In the genomic region with DNA sequence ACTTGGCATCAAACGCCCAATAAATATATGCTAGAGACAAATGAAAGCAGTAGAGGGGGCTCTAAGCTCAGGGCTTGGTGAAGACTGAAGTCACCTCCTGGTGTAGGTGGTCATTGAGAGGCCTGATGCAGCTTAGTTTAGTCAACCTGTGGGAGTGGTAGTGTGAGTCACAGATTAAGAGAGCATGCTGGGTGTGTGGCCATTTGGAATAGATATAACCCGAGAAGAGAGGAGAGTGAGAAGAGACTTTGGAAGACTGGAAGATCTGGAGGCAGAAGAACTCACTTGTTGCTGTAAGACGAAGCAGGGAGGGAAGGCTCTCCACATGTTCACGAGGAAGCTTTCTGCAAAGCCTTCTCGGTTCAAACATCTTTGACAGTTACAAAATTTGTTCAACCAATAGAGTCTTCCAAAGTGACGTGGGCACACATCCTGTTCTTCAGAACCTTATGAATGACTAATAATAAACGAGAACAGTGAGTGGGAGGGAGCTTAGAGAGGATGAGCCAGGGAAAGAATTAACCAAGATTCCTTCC, we compare ENCODE assay signal across 11 mouse cellular contexts.
DNase-seq lines count a peak whose midpoint lies in the region; ATAC-seq and TF ChIP-seq lines count a peak whose summit lies in the region.
"Had no signal": no experiment of that assay in that cellular context is flagged by ENCODE, and none has a peak within 500 bp of the region (broad histone marks: within the 10 kb centered on the region; RNA-seq: fewer than 3 reads in every experiment).

No protein-coding gene starts in this region.

- ATAC-seq in intestine, postnatal 0 days: no peak
- no peak for ATAC-seq in intestine, embryonic 16.5 days
- peak; percentile 85 for ATAC-seq in inflammation-experienced regulatory T-cells, adult 6 months
- no peak for ATAC-seq in forebrain, postnatal 0 days

- no peak overlapping the region for H3K4me2 ChIP-seq in intestine, postnatal 0 days (replicated peaks; ENCODE audit: low read depth)
- H3K4me2 ChIP-seq in intestine, embryonic 16.5 days (ENCODE audit: low read depth, low read length): no peak overlapping the region
- no peak overlapping the region for H3K4me2 ChIP-seq in forebrain, postnatal 0 days (ENCODE audit: low read depth)
- H3K4me2 ChIP-seq: neural tube, embryonic 13.5 days had no signal

- WGBS in intestine, postnatal 0 days: 76% methylated on average over 7 of the region's 7 CpGs
- WGBS in intestine, embryonic 16.5 days: 71% methylated on average over 7 of the region's 7 CpGs
- 87% methylated on average over 7 of the region's 7 CpGs for WGBS in thymus, adult 2 months
- 74% methylated on average over 7 of the region's 7 CpGs for WGBS in forebrain, postnatal 0 days

- no peak overlapping the region for H3K27ac ChIP-seq in intestine, postnatal 0 days (ENCODE audit: low read depth, low read length)
- no peak overlapping the region for H3K27ac ChIP-seq in intestine, embryonic 16.5 days (ENCODE audit: low read length)
- no peak overlapping the region for H3K27ac ChIP-seq in thymus, adult 2 months (ENCODE audit: control insufficient read depth, insufficient read depth, low read length)
- no peak overlapping the region for H3K27ac ChIP-seq in forebrain, postnatal 0 days (ENCODE audit: low read depth, low read length)
- H3K27ac ChIP-seq: neural tube, embryonic 13.5 days had no signal

- H3K9me3 ChIP-seq in intestine, postnatal 0 days (ENCODE audit: control insufficient read depth): no peaks in the 10 kb centered on the region
- H3K9me3 ChIP-seq in intestine, embryonic 16.5 days (ENCODE audit: control insufficient read depth, low read length): no peaks in the 10 kb centered on the region
- H3K9me3 ChIP-seq in forebrain, postnatal 0 days (ENCODE audit: low read length): no peaks in the 10 kb centered on the region
- H3K9me3 ChIP-seq: neural tube, embryonic 13.5 days had no signal

- H3K36me3 ChIP-seq in intestine, postnatal 0 days (ENCODE audit: control insufficient read depth, insufficient read depth): peaks cover 2% of the 10 kb centered on the region; the same call in 1 of the 2 replicates
- H3K36me3 ChIP-seq in intestine, embryonic 16.5 days (ENCODE audit: control insufficient read depth, insufficient read depth, low read length): 0 out of 2 replicates have a peak, but pooled peaks cover under 1% of the 10 kb centered on the region
- H3K36me3 ChIP-seq in thymus, adult 2 months (ENCODE audit: control insufficient read depth, insufficient read depth, low read length): peaks cover 2% of the 10 kb centered on the region; the same call in 1 of the 2 replicates
- H3K36me3 ChIP-seq in forebrain, postnatal 0 days (ENCODE audit: insufficient read depth): no peaks in the 10 kb centered on the region
- H3K36me3 ChIP-seq: neural tube, embryonic 13.5 days had no signal

- peak; percentile 19 for DNase-seq in thymus, adult 2 months
- no peak for DNase-seq in thymus, postnatal 25 days
- DNase-seq in embryo, embryonic 10.5 days (ENCODE audit: low spot score): no peak
- DNase-seq in forebrain, postnatal 0 days: no peak
- no peak for DNase-seq in adrenal gland, postnatal 14 days
- DNase-seq: cerebellum, adult 11-12 months had no signal

- no peak overlapping the region for H3K4me3 ChIP-seq in intestine, postnatal 0 days (ENCODE audit: low read depth, low read length)
- no peak overlapping the region for H3K4me3 ChIP-seq in intestine, embryonic 16.5 days (ENCODE audit: low read length)
- H3K4me3 ChIP-seq in thymus, adult 2 months (ENCODE audit: control insufficient read depth, insufficient read depth, low read length): no peak overlapping the region
- H3K4me3 ChIP-seq in forebrain, postnatal 0 days (ENCODE audit: low read depth, low read length): no peak overlapping the region
- H3K4me3 ChIP-seq: erythroblast, embryonic 14.5 days; neural tube, embryonic 13.5 days had no signal

- no peak overlapping the region for H3K9ac ChIP-seq in intestine, postnatal 0 days (ENCODE audit: low read depth, low read length)
- no peak overlapping the region for H3K9ac ChIP-seq in intestine, embryonic 16.5 days (ENCODE audit: low read depth, low read length)
- H3K9ac ChIP-seq in forebrain, postnatal 0 days: no peak overlapping the region
- H3K9ac ChIP-seq: neural tube, embryonic 13.5 days had no signal

- TF ChIP-seq POLR2A in thymus, adult 2 months (IDR thresholded peaks at IDR 0.05; ENCODE audit: control insufficient read depth, extremely low read depth, insufficient read depth, low read length, poor library complexity): no peak

- H3K27me3 ChIP-seq in intestine, postnatal 0 days (replicated peaks; ENCODE audit: control insufficient read depth, insufficient read depth, low read length): no peaks in the 10 kb centered on the region
- no peaks in the 10 kb centered on the region for H3K27me3 ChIP-seq in intestine, embryonic 16.5 days (replicated peaks; ENCODE audit: control insufficient read depth, insufficient read depth, low read length)
- no peaks in the 10 kb centered on the region for H3K27me3 ChIP-seq in thymus, adult 2 months (ENCODE audit: control insufficient read depth, insufficient read depth, low read length)
- no peaks in the 10 kb centered on the region for H3K27me3 ChIP-seq in forebrain, postnatal 0 days (ENCODE audit: insufficient read depth, low read length)
- H3K27me3 ChIP-seq: neural tube, embryonic 13.5 days had no signal

- H3K4me1 ChIP-seq in intestine, postnatal 0 days (replicated peaks; ENCODE audit: control insufficient read depth, insufficient read depth, low read length): no peaks in the 10 kb centered on the region
- no peaks in the 10 kb centered on the region for H3K4me1 ChIP-seq in intestine, embryonic 16.5 days (ENCODE audit: control insufficient read depth, insufficient read depth, low read length)
- H3K4me1 ChIP-seq in thymus, adult 2 months (replicated peaks; ENCODE audit: control insufficient read depth, insufficient read depth, low read length): no peaks in the 10 kb centered on the region
- H3K4me1 ChIP-seq in forebrain, postnatal 0 days (ENCODE audit: insufficient read depth): no peaks in the 10 kb centered on the region
- H3K4me1 ChIP-seq: neural tube, embryonic 13.5 days had no signal

- peak; percentile 44 for TF ChIP-seq CTCF in intestine, postnatal 0 days (IDR thresholded peaks at IDR 0.05; ENCODE audit: low read depth)
- no peak for TF ChIP-seq CTCF in thymus, adult 2 months (IDR thresholded peaks at IDR 0.05; ENCODE audit: borderline replicate concordance, control insufficient read depth, extremely low read depth, insufficient read depth, low read length, poor library complexity)
- no peak for TF ChIP-seq CTCF in forebrain, postnatal 0 days (IDR thresholded peaks at IDR 0.05; ENCODE audit: low read depth)
